Mouse (Mus musculus) MEL (cell line): ENCODE measurements around the gene Cbr4. TPM values are rescaled to one million over a fixed set of nuclear protein-coding genes. Genes with fewer than 3 reads are reported as not detected.

Experiments
- DNase-seq: peaks from one replicate; pipeline ENCODE4 v3.0.0; 2011; ENCODE audit warnings: low read depth, low spot score
- H3K27ac ChIP-seq: 2 replicates; pipeline ENCODE4 v1.5.1; 2012; ENCODE audit warnings: low read depth, mild to moderate bottlenecking, control low read depth, low read length, moderate library complexity; ENCODE audit not compliant: control insufficient read depth
- H3K27me3 ChIP-seq, 2 experiments: fragments of 150-350 bp in 1 of 2; sonication (generic) in 1 of 2; 2 replicates each; pipeline ENCODE4 v1.6.1; 2012; ENCODE audit warnings: low read length in 2 of 2, mild to moderate bottlenecking in 2 of 2, improper control_type of control experiment in 1 of 2, moderate library complexity in 1 of 2; ENCODE audit not compliant: insufficient read depth in 2 of 2, control insufficient read depth in 1 of 2
- H3K36me3 ChIP-seq, 2 experiments: 2 replicates each; pipeline ENCODE4 v1.6.1; 2012 to 2014; ENCODE audit warnings: low read length in 2 of 2, improper control_type of control experiment in 1 of 2, inconsistent platforms in 1 of 2, mild to moderate bottlenecking in 1 of 2; ENCODE audit not compliant: insufficient read depth in 2 of 2, control insufficient read depth in 1 of 2
- H3K4me1 ChIP-seq, 2 experiments: fragments of 150-350 bp in 1 of 2; sonication (generic) in 1 of 2; 2 replicates each; pipeline ENCODE4 v1.6.1; 2012; ENCODE audit warnings: low read length in 2 of 2, improper control_type of control experiment in 1 of 2, mild to moderate bottlenecking in 1 of 2; ENCODE audit not compliant: insufficient read depth in 2 of 2, control insufficient read depth in 1 of 2
- H3K4me3 ChIP-seq, 2 experiments: fragments of 150-350 bp in 1 of 2; sonication (generic) in 1 of 2; 2 replicates each; pipeline ENCODE4 v1.5.1; 2012; ENCODE audit warnings: low read depth in 2 of 2, low read length in 2 of 2, mild to moderate bottlenecking in 2 of 2, moderate library complexity in 2 of 2, control low read depth in 1 of 2, improper control_type of control experiment in 1 of 2; ENCODE audit not compliant: control insufficient read depth in 1 of 2, insufficient read depth in 1 of 2
- H3K79me2 ChIP-seq: 2 replicates; pipeline ENCODE4 v1.6.1; 2012; ENCODE audit warnings: mild to moderate bottlenecking, low read length, moderate library complexity; ENCODE audit not compliant: control insufficient read depth, poor library complexity, insufficient read depth
- H3K9ac ChIP-seq: 2 replicates; pipeline ENCODE4 v1.6.1; 2012; ENCODE audit warnings: low read depth, mild to moderate bottlenecking, control low read depth, low read length, moderate library complexity; ENCODE audit not compliant: control insufficient read depth, poor library complexity, severe bottlenecking
- H3K9me3 ChIP-seq: fragments of 150-350 bp; sonication (generic); replicated peaks from 2 replicates; pipeline ENCODE4 v1.6.1; 2012; ENCODE audit warnings: mild to moderate bottlenecking, low read length, improper control_type of control experiment, moderate library complexity; ENCODE audit not compliant: insufficient read depth
- BHLHE40 ChIP-seq: IDR thresholded peaks from 2 replicates; pipeline ENCODE4 v1.6.1; 2012; ENCODE audit warnings: low read depth, mild to moderate bottlenecking, inconsistent platforms, low read length, improper control_type of control experiment, borderline replicate concordance
- CHD1 ChIP-seq: IDR thresholded peaks from 2 replicates; pipeline ENCODE4 v1.6.1; 2012; ENCODE audit warnings: low read depth, mild to moderate bottlenecking, inconsistent platforms, low read length, improper control_type of control experiment
- CHD2 ChIP-seq: IDR thresholded peaks from 2 replicates; pipeline ENCODE4 v1.6.1; 2011; ENCODE audit warnings: low read length, improper control_type of control experiment
- CTCF ChIP-seq, 3 experiments: IDR thresholded peaks in 2 of 3; conservative IDR thresholded peaks in 1 of 3; 2 replicates each; pipeline ENCODE4 v1.5.1; 2011 to 2012; ENCODE audit warnings: low read length in 3 of 3, low read depth in 2 of 3, mild to moderate bottlenecking in 2 of 3, improper control_type of control experiment in 1 of 3, inconsistent platforms in 1 of 3, mixed read lengths in 1 of 3, moderate library complexity in 1 of 3; ENCODE audit not compliant: control insufficient read depth in 1 of 3, insufficient read depth in 1 of 3, poor library complexity in 1 of 3, severe bottlenecking in 1 of 3
- ELF1 ChIP-seq: IDR thresholded peaks from 2 replicates; pipeline ENCODE4 v1.6.1; 2014; ENCODE audit warnings: low read depth, mild to moderate bottlenecking, inconsistent platforms, low read length, improper control_type of control experiment, moderate library complexity
- ETS1 ChIP-seq: IDR thresholded peaks from 2 replicates; pipeline ENCODE4 v1.6.1; 2012; ENCODE audit warnings: low read depth, mild to moderate bottlenecking, inconsistent platforms, low read length, improper control_type of control experiment, moderate library complexity
- JUND ChIP-seq: IDR thresholded peaks from 2 replicates; pipeline ENCODE4 v1.6.1; 2011; ENCODE audit warnings: low read depth, mild to moderate bottlenecking, improper control_type of control experiment, low read length
- MAFK ChIP-seq: IDR thresholded peaks from 2 replicates; pipeline ENCODE4 v1.6.1; 2011; ENCODE audit warnings: low read depth, mild to moderate bottlenecking, low read length, improper control_type of control experiment, borderline replicate concordance
- MAZ ChIP-seq: IDR thresholded peaks from 2 replicates; pipeline ENCODE4 v1.6.1; 2012; ENCODE audit warnings: low read depth, mild to moderate bottlenecking, inconsistent platforms, low read length, improper control_type of control experiment
- MXI1 ChIP-seq: IDR thresholded peaks from 2 replicates; pipeline ENCODE4 v1.6.1; 2011; ENCODE audit warnings: mild to moderate bottlenecking, low read depth, low read length, improper control_type of control experiment
- NELFE ChIP-seq: IDR thresholded peaks from 2 replicates; pipeline ENCODE4 v1.6.1; 2011; ENCODE audit warnings: low read depth, low read length, improper control_type of control experiment
- NRF1 ChIP-seq: IDR thresholded peaks from 2 replicates; pipeline ENCODE4 v1.6.1; 2014; ENCODE audit warnings: low read depth, mild to moderate bottlenecking, inconsistent platforms, low read length, improper control_type of control experiment, moderate library complexity; ENCODE audit not compliant: poor library complexity, insufficient read depth, severe bottlenecking
- POLR2A ChIP-seq, 2 experiments: IDR thresholded peaks; 2 replicates each; pipeline ENCODE4 v1.6.1; 2011 to 2012; ENCODE audit warnings: low read length in 2 of 2, mild to moderate bottlenecking in 2 of 2, control low read depth in 1 of 2, improper control_type of control experiment in 1 of 2, low read depth in 1 of 2, moderate library complexity in 1 of 2; ENCODE audit not compliant: control insufficient read depth in 1 of 2, insufficient read depth in 1 of 2, poor library complexity in 1 of 2
- SIN3A ChIP-seq: IDR thresholded peaks from 2 replicates; pipeline ENCODE4 v1.6.1; 2012; ENCODE audit warnings: low read length, improper control_type of control experiment, inconsistent platforms
- TAL1 ChIP-seq: IDR thresholded peaks from 2 replicates; pipeline ENCODE4 v1.6.1; 2012; ENCODE audit warnings: mild to moderate bottlenecking, inconsistent platforms, low read length, moderate library complexity, mixed read lengths
- TCF12 ChIP-seq: IDR thresholded peaks from 2 replicates; pipeline ENCODE4 v1.6.1; 2014; ENCODE audit warnings: low read depth, mild to moderate bottlenecking, inconsistent platforms, low read length, improper control_type of control experiment, moderate library complexity
- USF2 ChIP-seq, 2 experiments: IDR thresholded peaks; 2 replicates each; pipeline ENCODE4 v1.6.1; 2011 to 2012; ENCODE audit warnings: improper control_type of control experiment in 2 of 2, low read length in 2 of 2, borderline replicate concordance in 1 of 2, inconsistent platforms in 1 of 2, low read depth in 1 of 2, mild to moderate bottlenecking in 1 of 2; ENCODE audit not compliant: insufficient read depth in 1 of 2
- polyA plus RNA-seq, 2 experiments: library from polyadenylated mRNA; stranded (reverse) in 1 of 2; unstranded in 1 of 2; fragments of >175 nt in 1 of 2; fragments of >200 nt in 1 of 2; gene quantifications; 2 replicates each; pipeline versions ENCODE4 v1.2.1 to v1.2.4; 2012; ENCODE audit warnings: low replicate concordance in 2 of 2, low read depth in 1 of 2; ENCODE audit not compliant: insufficient read length in 2 of 2, insufficient read depth in 1 of 2, missing spikeins in 1 of 2
- total RNA-seq: library from RNA; depleted of rRNA; stranded (reverse); fragments of 300-350 nt; gene quantifications from 2 replicates; pipeline ENCODE4 v1.2.3, GENCODE M21; 2012

Cbr4 gene
- total and polyA plus RNA-seq, 3 experiments: 15.4 to 15.8 TPM; not detected in 1

- DNase-seq: no peak
- Histone ChIP-seq H3K27me3 (no peaks in the 10 kb centered on the region), H3K27ac (no peak overlapping the region), H3K36me3 (no peaks in the 10 kb centered on the region), H3K4me3 (no peak overlapping the region), H3K4me1 (no peaks in the 10 kb centered on the region), H3K9ac (no peak overlapping the region), H3K9me3 (no peaks in the 10 kb centered on the region), H3K79me2 (no peaks in the 10 kb centered on the region)
- TF ChIP-seq BHLHE40 (no peak), MXI1 (no peak), CHD2 (no peak), CHD1 (no peak), TAL1 (no peak), MAZ (no peak)
Measured at GRCm38 (mm10) chr8:61527037-61527436, 39.5 kb downstream of the Cbr4 start.

GRCm38 (mm10) chr8:61528197-61528596 is 40.7 kb downstream of the Cbr4 start:
- no peaks in the 10 kb centered on the region for H3K27me3 ChIP-seq
- H3K79me2 ChIP-seq: no peaks in the 10 kb centered on the region
- peaks cover 0 to 4% of the 10 kb centered on the region in 2 experiments; a peak in 1 of 4 replicates for H3K4me1 ChIP-seq
- DNase-seq: no peak
- H3K36me3 ChIP-seq: 0 out of 4 replicates have a peak, but pooled peaks cover 0 to 2% of the 10 kb centered on the region in 2 experiments
- H3K9me3 ChIP-seq: no peaks in the 10 kb centered on the region
- no peak for TF ChIP-seq JUND
- no peak for TF ChIP-seq CHD2
- no peak for TF ChIP-seq NRF1
- TF ChIP-seq POLR2A (IDR thresholded peaks at IDR 0.05; ENCODE audit: control insufficient read depth in 1 of 2, insufficient read depth in 1 of 2, low read depth in 1 of 2, low read length in 2 of 2, poor library complexity in 1 of 2): no peak
- no peak for TF ChIP-seq NELFE
- no peak for TF ChIP-seq USF2 (IDR thresholded peaks at IDR 0.05; ENCODE audit: borderline replicate concordance in 1 of 2, insufficient read depth in 1 of 2, low read depth in 1 of 2, low read length in 2 of 2)
- TF ChIP-seq CTCF (IDR thresholded peaks at IDR 0.05 in 2 of 3, conservative IDR thresholded peaks at IDR 0.05 in 1 of 3; ENCODE audit: control insufficient read depth in 1 of 3, insufficient read depth in 1 of 3, low read depth in 2 of 3, low read length in 3 of 3, poor library complexity in 1 of 3, severe bottlenecking in 1 of 3): no peak
- TF ChIP-seq MAFK: no peak
- no peak for TF ChIP-seq CHD1
- no peak for TF ChIP-seq TCF12
- TF ChIP-seq ELF1: no peak
- TF ChIP-seq, all 39 proteins: peak for 0
- Histone ChIP-seq H3K4me3 (no peak overlapping the region), H3K27ac (no peak overlapping the region), H3K9ac (no peak overlapping the region)

GRCm38 (mm10) chr8:61528642-61529041 is 41.1 kb downstream of the Cbr4 start:
- peaks cover 0 to 4% of the 10 kb centered on the region in 2 experiments; a peak in 1 of 4 replicates for H3K4me1 ChIP-seq
- TF ChIP-seq ETS1 (0 out of 2 replicates have a peak, but pooled peaks have one; percentile 7), SIN3A (no peak)
- H3K36me3 ChIP-seq: 0 out of 4 replicates have a peak, but pooled peaks cover 0 to 2% of the 10 kb centered on the region in 2 experiments
- no peaks in the 10 kb centered on the region for H3K27me3 ChIP-seq
- DNase-seq: peak; percentile 6
- no peak overlapping the region for H3K9ac ChIP-seq
- H3K27ac ChIP-seq: no peak overlapping the region
- H3K4me3 ChIP-seq: no peak overlapping the region
- no peaks in the 10 kb centered on the region for H3K79me2 ChIP-seq
- no peaks in the 10 kb centered on the region for H3K9me3 ChIP-seq
